Mouse (Mus musculus): ENCODE results near the gene Cpm. TPM values are rescaled to one million over a fixed set of nuclear protein-coding genes. Genes with fewer than 3 reads are reported as not detected.

Cpm gene
- polyA plus RNA-seq, 2 experiments = 24.4 to 41.6 TPM

GRCm38 (mm10) chr10:117684298-117685170 lies 55.2 kb downstream of the Cpm start:
- peaks cover 4% of the 10 kb centered on the region; the same call in 1 of the 2 replicates for H3K4me1 ChIP-seq (ENCODE audit: control insufficient read depth, insufficient read depth, low read length)
- no peaks in the 10 kb centered on the region for H3K9me3 ChIP-seq (ENCODE audit: control insufficient read depth, low read length)
- no peak overlapping the region for H3K4me3 ChIP-seq (replicated peaks; ENCODE audit: low read length)
- no peak overlapping the region for H3K27ac ChIP-seq (replicated peaks; ENCODE audit: low read depth, low read length)
- WGBS = 86% methylated on average over 19 of the region's 19 CpGs
- ATAC-seq (ENCODE audit: low FRiP score, low read depth) (no peak), DNase-seq (ENCODE audit: low spot score) (no peak)
- no peak overlapping the region for H3K4me2 ChIP-seq (replicated peaks; ENCODE audit: low read depth, low read length, severe bottlenecking)
- H3K36me3 ChIP-seq (ENCODE audit: control insufficient read depth, insufficient read depth, low read length) = peaks cover 20% of the 10 kb centered on the region
- no peaks in the 10 kb centered on the region for H3K27me3 ChIP-seq (ENCODE audit: control insufficient read depth, insufficient read depth, low read length)
- TF ChIP-seq POLR2A (IDR thresholded peaks at IDR 0.05; ENCODE audit: borderline replicate concordance, extremely low read depth, insufficient read depth, insufficient read length) = no peak
- H3K9ac ChIP-seq (ENCODE audit: low read depth, low read length, severe bottlenecking) = no peak overlapping the region

DNA sequence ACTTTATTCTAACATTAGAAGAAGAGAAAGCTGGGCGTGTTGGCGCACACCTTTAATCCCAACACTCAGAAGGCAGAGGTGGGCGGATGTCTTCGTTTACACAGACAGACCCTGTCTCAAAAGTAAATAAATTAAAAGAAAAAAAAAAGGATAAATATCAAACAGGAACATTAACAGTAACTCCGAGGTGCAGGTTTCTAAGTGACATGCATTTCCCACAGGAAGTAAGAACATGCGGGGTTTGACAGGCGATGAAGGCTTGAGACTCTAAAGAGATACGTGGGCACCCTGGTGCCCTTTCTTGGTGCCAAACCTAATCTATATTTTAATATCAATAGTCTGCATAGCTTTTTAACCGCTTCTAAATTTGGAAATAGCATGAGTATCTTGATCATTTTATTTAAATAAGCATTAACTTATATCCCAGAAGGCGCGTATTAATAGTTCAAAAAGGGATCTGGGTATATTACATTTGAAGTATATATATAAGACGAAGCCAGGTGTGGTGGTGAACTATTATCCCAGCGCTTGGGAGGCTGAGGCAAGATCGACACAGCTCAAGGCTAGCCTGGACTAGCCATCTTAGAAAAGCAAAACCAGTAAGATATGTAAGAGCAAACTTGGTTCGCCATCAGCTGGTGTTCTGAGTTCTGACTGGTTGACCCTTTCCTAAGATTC lies 56.0 kb downstream of the Cpm start:
- no peak overlapping the region for H3K27ac ChIP-seq (replicated peaks; ENCODE audit: low read depth, low read length)
- H3K9ac ChIP-seq (ENCODE audit: low read depth, low read length, severe bottlenecking) = no peak overlapping the region
- no peaks in the 10 kb centered on the region for H3K9me3 ChIP-seq (ENCODE audit: control insufficient read depth, low read length)
- H3K27me3 ChIP-seq (ENCODE audit: control insufficient read depth, insufficient read depth, low read length) = no peaks in the 10 kb centered on the region
- H3K4me3 ChIP-seq (replicated peaks; ENCODE audit: low read length) = no peak overlapping the region
- no peak for DNase-seq (ENCODE audit: low spot score)
- no peak for TF ChIP-seq POLR2A (IDR thresholded peaks at IDR 0.05; ENCODE audit: borderline replicate concordance, extremely low read depth, insufficient read depth, insufficient read length)
- no peak overlapping the region for H3K4me2 ChIP-seq (replicated peaks; ENCODE audit: low read depth, low read length, severe bottlenecking)
- H3K4me1 ChIP-seq (ENCODE audit: control insufficient read depth, insufficient read depth, low read length) = peaks cover 4% of the 10 kb centered on the region; the same call in 1 of the 2 replicates
- WGBS = 93% methylated on average over 15 of the region's 15 CpGs
- ATAC-seq (ENCODE audit: low FRiP score, low read depth) = no peak
- peaks cover 27% of the 10 kb centered on the region for H3K36me3 ChIP-seq (ENCODE audit: control insufficient read depth, insufficient read depth, low read length)

DNA sequence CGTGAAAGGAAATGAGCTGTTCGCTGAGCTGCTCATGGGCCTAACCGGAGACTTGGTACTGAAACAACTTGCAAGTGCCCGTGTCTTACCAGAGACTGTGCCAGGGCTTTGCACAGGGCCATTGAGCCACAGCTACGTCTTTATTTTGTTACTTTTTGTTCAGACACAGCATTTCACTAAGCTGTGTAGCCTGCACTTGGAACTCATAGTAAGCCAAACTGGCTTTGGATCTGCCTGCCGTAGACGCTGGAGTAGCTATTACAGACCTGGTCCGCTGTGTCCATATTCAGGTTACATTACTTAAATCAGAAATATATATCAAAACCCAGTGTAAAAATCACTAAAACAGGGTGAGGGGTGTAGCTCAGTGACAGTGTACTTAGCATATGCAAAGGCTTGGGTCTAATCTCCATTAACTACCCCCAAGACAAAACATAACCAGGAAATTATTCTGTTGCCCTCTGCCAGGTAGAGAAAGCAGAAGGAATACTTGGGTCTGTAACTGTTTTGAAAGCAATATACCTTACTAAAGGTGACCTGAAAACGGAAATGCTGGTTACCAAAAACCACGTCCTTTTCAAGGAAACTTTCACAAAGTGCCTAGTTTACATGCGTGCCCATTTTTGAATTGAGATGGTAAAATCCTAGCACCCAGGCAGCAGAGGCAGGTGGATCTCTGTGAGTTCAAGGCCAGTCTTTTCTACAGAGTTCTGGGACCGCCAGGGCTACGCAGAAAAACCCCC lies 56.7 kb downstream of the Cpm start:
- no peak overlapping the region for H3K4me2 ChIP-seq (replicated peaks; ENCODE audit: low read depth, low read length, severe bottlenecking)
- H3K9ac ChIP-seq (ENCODE audit: low read depth, low read length, severe bottlenecking) = no peak overlapping the region
- no peak overlapping the region for H3K27ac ChIP-seq (replicated peaks; ENCODE audit: low read depth, low read length)
- ATAC-seq (ENCODE audit: low FRiP score, low read depth) (no peak), DNase-seq (ENCODE audit: low spot score) (no peak)
- H3K27me3 ChIP-seq (ENCODE audit: control insufficient read depth, insufficient read depth, low read length) = no peaks in the 10 kb centered on the region
- no peak overlapping the region for H3K4me3 ChIP-seq (replicated peaks; ENCODE audit: low read length)
- 92% methylated on average over 13 of the region's 13 CpGs for WGBS
- peaks cover 4% of the 10 kb centered on the region; the same call in 1 of the 2 replicates for H3K4me1 ChIP-seq (ENCODE audit: control insufficient read depth, insufficient read depth, low read length)
- TF ChIP-seq POLR2A (IDR thresholded peaks at IDR 0.05; ENCODE audit: borderline replicate concordance, extremely low read depth, insufficient read depth, insufficient read length) = no peak
- H3K9me3 ChIP-seq (ENCODE audit: control insufficient read depth, low read length) = no peaks in the 10 kb centered on the region
- H3K36me3 ChIP-seq (ENCODE audit: control insufficient read depth, insufficient read depth, low read length) = peaks cover 34% of the 10 kb centered on the region

DNA sequence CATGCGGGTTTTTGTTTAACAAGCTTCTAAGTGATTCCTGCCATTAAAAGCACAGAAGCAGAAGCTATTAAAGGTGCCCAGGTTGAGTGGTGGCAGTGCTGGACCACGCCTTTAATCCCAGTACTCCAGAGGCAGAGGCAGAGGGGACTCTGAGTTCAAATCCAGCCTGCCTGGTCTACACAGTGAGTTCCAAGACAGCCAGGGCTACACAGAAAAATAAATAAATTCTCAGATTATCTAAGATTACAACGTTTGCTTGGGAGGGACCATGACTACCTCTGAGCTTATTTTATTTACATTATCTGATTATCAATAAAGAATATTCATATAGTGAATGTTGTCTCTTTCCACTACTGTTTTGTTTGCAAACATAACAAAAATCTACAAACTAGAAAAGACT lies 57.7 kb downstream of the Cpm start:
- Histone ChIP-seq H3K9ac (ENCODE audit: low read depth, low read length, severe bottlenecking) (no peak overlapping the region), H3K27me3 (ENCODE audit: control insufficient read depth, insufficient read depth, low read length) (no peaks in the 10 kb centered on the region), H3K4me2 (replicated peaks; ENCODE audit: low read depth, low read length, severe bottlenecking) (no peak overlapping the region), H3K36me3 (ENCODE audit: control insufficient read depth, insufficient read depth, low read length) (peaks cover 40% of the 10 kb centered on the region), H3K4me1 (ENCODE audit: control insufficient read depth, insufficient read depth, low read length) (peaks cover 4% of the 10 kb centered on the region; the same call in 1 of the 2 replicates), H3K9me3 (ENCODE audit: control insufficient read depth, low read length) (no peaks in the 10 kb centered on the region), H3K27ac (replicated peaks; ENCODE audit: low read depth, low read length) (no peak overlapping the region), H3K4me3 (replicated peaks; ENCODE audit: low read length) (no peak overlapping the region)
- ATAC-seq (ENCODE audit: low FRiP score, low read depth) (no peak), DNase-seq (ENCODE audit: low spot score) (no peak)
- no peak for TF ChIP-seq POLR2A (IDR thresholded peaks at IDR 0.05; ENCODE audit: borderline replicate concordance, extremely low read depth, insufficient read depth, insufficient read length)
- WGBS = 64% methylated on average over 3 of the region's 3 CpGs

DNA sequence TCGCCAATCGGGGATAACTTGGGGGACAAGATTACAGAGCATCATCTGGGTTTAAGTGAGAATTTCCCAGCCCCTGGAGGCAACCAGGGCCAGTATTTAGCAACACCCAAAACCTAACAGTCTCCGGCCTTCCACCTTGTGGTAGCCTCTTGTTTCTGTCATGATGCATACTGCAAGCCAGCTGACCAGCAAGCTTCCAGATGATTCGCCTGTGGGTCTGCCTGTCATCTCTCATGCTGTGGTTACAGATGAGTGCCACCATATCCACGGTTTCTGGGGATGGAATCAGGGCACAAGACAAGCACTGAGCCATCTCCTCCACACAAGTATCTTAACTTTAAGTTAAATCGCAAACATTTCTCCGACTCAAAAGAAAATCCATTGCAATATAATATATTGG lies 58.3 kb downstream of the Cpm start:
- Histone ChIP-seq H3K9ac (ENCODE audit: low read depth, low read length, severe bottlenecking) (no peak overlapping the region), H3K27ac (replicated peaks; ENCODE audit: low read depth, low read length) (no peak overlapping the region), H3K36me3 (ENCODE audit: control insufficient read depth, insufficient read depth, low read length) (peaks cover 46% of the 10 kb centered on the region), H3K9me3 (ENCODE audit: control insufficient read depth, low read length) (no peaks in the 10 kb centered on the region), H3K4me2 (replicated peaks; ENCODE audit: low read depth, low read length, severe bottlenecking) (no peak overlapping the region), H3K27me3 (ENCODE audit: control insufficient read depth, insufficient read depth, low read length) (no peaks in the 10 kb centered on the region), H3K4me1 (ENCODE audit: control insufficient read depth, insufficient read depth, low read length) (peaks cover 4% of the 10 kb centered on the region; the same call in 1 of the 2 replicates), H3K4me3 (replicated peaks; ENCODE audit: low read length) (no peak overlapping the region)
- DNase-seq (ENCODE audit: low spot score) = no peak
- TF ChIP-seq POLR2A (IDR thresholded peaks at IDR 0.05; ENCODE audit: borderline replicate concordance, extremely low read depth, insufficient read depth, insufficient read length) = no peak
- ATAC-seq (ENCODE audit: low FRiP score, low read depth) = no peak
- 90% methylated on average over 7 of the region's 7 CpGs for WGBS
